Mouse (Mus musculus) hindbrain, embryonic 14.5 days (tissue): ENCODE results near the gene Gm9573. TPM values are rescaled to one million over a fixed set of nuclear protein-coding genes. Genes with fewer than 3 reads are reported as not detected.
A peak's percentile ranks its signal among the peaks of the same experiment; 100 is the strongest.

Source experiments
- ATAC-seq: fragments of 200-750 bp; cut with Nextera tagmentation; 2 replicates; pipeline ENCODE4 v1.8.0; 2017; ENCODE audit warnings: moderate number of reproducible peaks, mild to moderate bottlenecking, moderate TSS enrichment, moderate library complexity; ENCODE audit not compliant: low FRiP score
- DNase-seq: peaks from one replicate; pipeline ENCODE4 v3.0.0-alpha.2; 2015; ENCODE audit warnings: low spot score
- H3K27ac ChIP-seq: fragments of 300-500 bp; sonication (generic); 2 replicates; pipeline ENCODE4 v1.5.1; 2014; ENCODE audit warnings: mild to moderate bottlenecking, moderate library complexity
- H3K27me3 ChIP-seq: fragments of 300-500 bp; sonication (generic); 2 replicates; pipeline ENCODE4 v1.6.1; 2014; ENCODE audit warnings: mild to moderate bottlenecking, low read length, mixed read lengths; ENCODE audit not compliant: control insufficient read depth, insufficient read depth
- H3K36me3 ChIP-seq: fragments of 300-500 bp; sonication (generic); replicated peaks from 2 replicates; pipeline ENCODE4 v1.6.1; 2014; ENCODE audit not compliant: control insufficient read depth, insufficient read depth
- H3K4me1 ChIP-seq: fragments of 300-500 bp; sonication (generic); replicated peaks from 2 replicates; pipeline ENCODE4 v1.6.1; 2014; ENCODE audit warnings: antibody characterized with exemption, low read length, mixed read lengths; ENCODE audit not compliant: control insufficient read depth, insufficient read depth
- H3K4me2 ChIP-seq: fragments of 300-500 bp; sonication (generic); replicated peaks from 2 replicates; pipeline ENCODE4 v1.6.1; 2014; ENCODE audit warnings: mild to moderate bottlenecking, moderate library complexity
- H3K4me3 ChIP-seq: fragments of 300-500 bp; sonication (generic); replicated peaks from 2 replicates; pipeline ENCODE4 v1.5.1; 2014; ENCODE audit warnings: mild to moderate bottlenecking, low read length
- H3K9ac ChIP-seq: fragments of 300-500 bp; sonication (generic); 2 replicates; pipeline ENCODE4 v1.6.1; 2014
- H3K9me3 ChIP-seq: fragments of 300-500 bp; sonication (generic); 2 replicates; pipeline ENCODE4 v1.6.1; 2016; ENCODE audit warnings: low read length; ENCODE audit not compliant: control insufficient read depth
- WGBS: fragments of 180-500 bp; shearing (Covaris S2); extraction: QIAGEN DNeasy Blood & Tissue Kit; methylation state at CpG from one replicate; pipeline ENCODE4 v1.1.7; 2014; 5-methylcytosine and 5-hydroxymethylcytosine counted together
- polyA plus RNA-seq: library from polyadenylated mRNA; unstranded; fragments of >200 nt; fragmentation: Nextera tagmentation; extraction: Ambion mirVana; gene quantifications from 2 replicates; pipeline ENCODE4 v1.2.1, GENCODE M21; 2014

The Gm9573 gene
- polyA plus RNA-seq, 1 experiment from 2014 or later: not detected

- H3K4me3 ChIP-seq: no peak overlapping the region
- H3K9me3 ChIP-seq: no peaks in the 10 kb centered on the region
- ATAC-seq (no peak), DNase-seq (no peak)
- 76% methylated on average over 2 of the region's 2 CpGs for WGBS
- no peak overlapping the region for H3K4me2 ChIP-seq
- no peaks in the 10 kb centered on the region for H3K36me3 ChIP-seq
- H3K4me1 ChIP-seq: no peaks in the 10 kb centered on the region
- no peak overlapping the region for H3K27ac ChIP-seq
- no peaks in the 10 kb centered on the region for H3K27me3 ChIP-seq
- H3K9ac ChIP-seq: no peak overlapping the region
Measured at GRCm38 (mm10) chr17:35649429-35649828, 23.0 kb upstream of the Gm9573 start.

GRCm38 (mm10) chr17:35643609-35644236 lies 17.3 kb upstream of the Gm9573 start, which contains the start of gene Mucl3:
TSS of gene Mucl3 (minus strand) at chr17:35643695.
- Histone ChIP-seq H3K4me3 (no peak within 1 kb of the TSS), H3K27me3 (no peaks in the 10 kb centered on the region), H3K9ac (no peak within 1 kb of the TSS), H3K4me2 (no peak within 1 kb of the TSS), H3K36me3 (no peaks in the 10 kb centered on the region), H3K27ac (no peak within 1 kb of the TSS), H3K9me3 (no peaks in the 10 kb centered on the region), H3K4me1 (no peaks in the 10 kb centered on the region)
- no peak for DNase-seq
- no peak for ATAC-seq
- WGBS: 78% methylated on average over 13 of the region's 13 CpGs

DNA sequence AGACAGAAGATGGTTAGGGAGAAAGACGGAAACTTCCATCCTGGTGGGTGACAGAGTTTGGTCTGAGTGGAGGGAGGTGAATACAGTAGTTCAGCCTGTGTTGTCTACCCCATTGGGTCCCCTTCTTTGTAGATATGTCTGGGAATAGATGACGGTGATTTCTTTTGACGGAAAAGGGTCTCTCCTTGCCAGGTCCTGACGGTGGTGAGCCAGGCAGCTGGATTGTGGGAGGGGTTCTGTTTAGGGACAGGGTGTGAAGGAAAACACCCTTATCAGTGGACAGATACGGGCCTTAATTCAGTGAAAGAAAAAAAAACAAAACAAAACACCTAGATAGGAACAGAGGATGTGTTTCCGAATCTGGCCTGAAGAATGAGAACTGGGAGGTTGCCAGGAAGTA lies 12.9 kb upstream of the Gm9573 start:
- no peaks in the 10 kb centered on the region for H3K4me1 ChIP-seq
- no peak for DNase-seq
- H3K27ac ChIP-seq: no peak overlapping the region
- H3K9me3 ChIP-seq: no peaks in the 10 kb centered on the region
- no peak for ATAC-seq
- no peaks in the 10 kb centered on the region for H3K27me3 ChIP-seq
- H3K4me2 ChIP-seq: 0 out of 2 replicates have a peak overlapping the region, but pooled peaks have one; percentile 21
- 84% methylated on average over 6 of the region's 6 CpGs for WGBS
- no peak overlapping the region for H3K9ac ChIP-seq
- no peak overlapping the region for H3K4me3 ChIP-seq
- H3K36me3 ChIP-seq: no peaks in the 10 kb centered on the region

DNA sequence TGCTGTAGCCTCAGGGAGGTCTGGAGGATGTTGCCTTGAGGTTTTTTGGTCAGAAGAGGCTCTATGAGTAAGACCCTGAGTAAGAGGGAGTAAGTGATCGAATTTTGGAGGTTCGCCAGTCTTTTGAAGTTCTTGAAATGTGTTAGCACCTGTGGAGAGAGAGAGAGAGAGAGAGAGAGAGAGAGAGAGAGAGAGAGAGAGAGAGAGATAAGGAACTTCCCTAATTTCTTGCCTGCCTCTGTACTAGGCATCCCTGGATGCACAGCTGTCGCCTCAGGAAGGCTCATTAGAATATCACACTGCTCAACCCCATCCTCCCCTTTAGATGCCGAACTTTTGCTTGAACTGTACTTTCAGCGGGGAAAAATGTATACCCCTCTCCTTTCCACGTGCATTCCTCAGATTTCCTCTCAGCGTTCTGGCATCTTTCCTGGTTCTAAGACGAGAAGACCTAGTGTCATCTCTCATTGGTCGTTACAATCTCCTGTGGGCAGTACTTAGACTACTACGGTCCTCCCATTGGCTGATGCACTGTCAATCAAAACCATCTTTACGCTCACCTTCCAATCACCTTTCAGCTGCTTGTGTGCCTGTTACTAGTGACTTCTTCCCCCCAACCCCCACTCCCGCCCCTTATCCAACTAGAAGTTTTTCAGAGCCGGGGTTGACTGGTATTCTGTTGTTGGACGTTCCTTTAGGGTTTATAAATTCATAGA lies 12.2 kb upstream of the Gm9573 start:
- Histone ChIP-seq H3K4me1 (no peaks in the 10 kb centered on the region), H3K27ac (no peak overlapping the region), H3K9me3 (no peaks in the 10 kb centered on the region), H3K27me3 (no peaks in the 10 kb centered on the region), H3K4me3 (no peak overlapping the region), H3K9ac (no peak overlapping the region), H3K4me2 (peak overlapping the region; percentile 24; the same call in 1 of the 2 replicates), H3K36me3 (no peaks in the 10 kb centered on the region)
- peak; percentile 80 for DNase-seq
- peak; percentile 74 for ATAC-seq
- 30% methylated on average over 14 of the region's 14 CpGs for WGBS

GRCm38 (mm10) chr17:35636363-35636762 lies 9.9 kb upstream of the Gm9573 start:
- no peak overlapping the region for H3K27ac ChIP-seq
- no peak for DNase-seq
- H3K9me3 ChIP-seq: no peaks in the 10 kb centered on the region
- H3K27me3 ChIP-seq: no peaks in the 10 kb centered on the region
- no peak overlapping the region for H3K9ac ChIP-seq
- WGBS: 43% methylated on average over 5 of the region's 5 CpGs
- H3K4me3 ChIP-seq: 0 out of 2 replicates have a peak overlapping the region, but pooled peaks have one; percentile 25
- no peaks in the 10 kb centered on the region for H3K4me1 ChIP-seq
- H3K4me2 ChIP-seq: peak overlapping the region; percentile 64
- no peaks in the 10 kb centered on the region for H3K36me3 ChIP-seq
- ATAC-seq: no peak

GRCm38 (mm10) chr17:35635699-35636111 lies 9.3 kb upstream of the Gm9573 start:
- Histone ChIP-seq H3K4me3 (peak overlapping the region; percentile 25), H3K27ac (no peak overlapping the region), H3K36me3 (no peaks in the 10 kb centered on the region), H3K4me1 (no peaks in the 10 kb centered on the region), H3K9ac (peak overlapping the region; percentile 44), H3K27me3 (no peaks in the 10 kb centered on the region), H3K4me2 (peak overlapping the region; percentile 64), H3K9me3 (no peaks in the 10 kb centered on the region)
- DNase-seq (peak; percentile 82), ATAC-seq (peak; percentile 69; the same call in 1 of the 2 replicates)
- under 1% methylated on average over 15 of the region's 15 CpGs for whole genome bisulfite sequencing

GRCm38 (mm10) chr17:35635202-35635601 lies 8.8 kb upstream of the Gm9573 start:
- no peaks in the 10 kb centered on the region for H3K4me1 ChIP-seq
- no peak overlapping the region for H3K9ac ChIP-seq
- H3K4me2 ChIP-seq: no peak overlapping the region
- no peak for DNase-seq
- no peaks in the 10 kb centered on the region for H3K9me3 ChIP-seq
- H3K36me3 ChIP-seq: no peaks in the 10 kb centered on the region
- no peak overlapping the region for H3K4me3 ChIP-seq
- WGBS: 79% methylated on average over 3 of the region's 3 CpGs
- no peaks in the 10 kb centered on the region for H3K27me3 ChIP-seq
- H3K27ac ChIP-seq: no peak overlapping the region
- no peak for ATAC-seq

DNA sequence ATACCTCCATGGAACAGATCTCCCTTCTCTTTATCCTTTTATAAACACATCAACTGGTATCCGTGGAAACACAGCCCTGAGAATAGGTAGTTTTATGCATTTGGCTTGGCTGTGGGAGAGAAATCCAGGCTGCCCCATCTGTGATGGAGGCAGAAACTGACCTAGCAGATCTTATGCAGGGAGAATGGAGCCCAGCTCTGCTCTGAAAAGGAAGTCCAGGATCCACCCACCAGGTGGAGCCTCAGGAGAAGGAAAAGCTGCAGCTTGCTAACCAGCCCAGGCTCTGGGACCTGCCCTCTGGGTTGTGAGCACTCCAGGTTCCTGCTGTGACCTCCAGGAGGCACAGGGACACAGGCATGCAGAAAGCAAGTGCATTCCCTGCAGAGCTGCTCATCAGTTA lies 7.6 kb upstream of the Gm9573 start:
- Histone ChIP-seq H3K9me3 (no peaks in the 10 kb centered on the region), H3K27ac (no peak overlapping the region), H3K9ac (no peak overlapping the region), H3K4me2 (no peak overlapping the region), H3K27me3 (no peaks in the 10 kb centered on the region), H3K4me3 (no peak overlapping the region), H3K4me1 (no peaks in the 10 kb centered on the region), H3K36me3 (no peaks in the 10 kb centered on the region)
- 16% methylated on average over 1 of the region's 1 CpGs for WGBS
- ATAC-seq (no peak), DNase-seq (no peak)

GRCm38 (mm10) chr17:35617127-35617526 lies 9.3 kb downstream of the Gm9573 start:
- Histone ChIP-seq H3K4me2 (no peak overlapping the region), H3K9me3 (no peaks in the 10 kb centered on the region), H3K27ac (no peak overlapping the region), H3K4me1 (no peaks in the 10 kb centered on the region), H3K27me3 (no peaks in the 10 kb centered on the region), H3K36me3 (no peaks in the 10 kb centered on the region), H3K9ac (no peak overlapping the region), H3K4me3 (no peak overlapping the region)
- WGBS: 82% methylated on average over 4 of the region's 4 CpGs
- DNase-seq (no peak), ATAC-seq (no peak)
